Mouse (Mus musculus) ES-E14 (cell line): Measurements from ENCODE around the gene Msh3.

ENCODE experiments used
- CHD2 ChIP-seq: IDR thresholded peaks from 2 replicates; pipeline ENCODE4 v1.6.1; 2014; ENCODE audit warnings: mild to moderate bottlenecking, low read depth, low read length, inconsistent platforms
- MAFK ChIP-seq: IDR thresholded peaks from 2 replicates; pipeline ENCODE4 v1.6.1; 2014; ENCODE audit warnings: mild to moderate bottlenecking, low read depth, low read length, inconsistent platforms; ENCODE audit not compliant: insufficient read depth

GRCm38 (mm10) chr13:92255480-92255879 is 99.3 kb downstream of the Msh3 start:
- TF ChIP-seq CHD2: no peak
- no peak for TF ChIP-seq MAFK
